Mouse (Mus musculus) bone marrow, adult 2 months (tissue): ENCODE results near the gene Nfix. TPM values are rescaled to one million over a fixed set of nuclear protein-coding genes. Genes with fewer than 3 reads are reported as not detected.
A peak's percentile ranks its signal among the peaks of the same experiment; 100 is the strongest.
"Not testable (repeated sequence)": the region's sequence is repeated elsewhere in the genome, so short reads cannot be mapped to it uniquely, and the experiment has no call there.

Experiments used
- H3K27ac ChIP-seq: fragments of 200-500 bp; 2 replicates; pipeline ENCODE4 v1.5.1; 2012; ENCODE audit warnings: low read depth, mild to moderate bottlenecking, control low read depth, inconsistent platforms, low read length; ENCODE audit not compliant: control insufficient read depth, poor library complexity, insufficient read depth
- H3K4me1 ChIP-seq: fragments of 200-500 bp; 2 replicates; pipeline ENCODE4 v1.6.1; 2011; ENCODE audit warnings: low read length; ENCODE audit not compliant: control insufficient read depth, insufficient read depth
- H3K4me3 ChIP-seq: fragments of 200-500 bp; replicated peaks from 2 replicates; pipeline ENCODE3; 2011; ENCODE audit warnings: mild to moderate bottlenecking, low read depth, low read length, control low read depth; ENCODE audit not compliant: control insufficient read depth
- CTCF ChIP-seq: fragments of 200-500 bp; IDR thresholded peaks from 2 replicates; pipeline ENCODE4 v1.5.1; 2011; ENCODE audit warnings: low read length, control low read depth; ENCODE audit not compliant: control insufficient read depth, insufficient read depth
- POLR2A ChIP-seq: fragments of 200-500 bp; IDR thresholded peaks from 2 replicates; pipeline ENCODE4 v1.6.1; 2011; ENCODE audit warnings: low read depth, mild to moderate bottlenecking, control low read depth, low read length, borderline replicate concordance; ENCODE audit not compliant: control insufficient read depth
- WGBS: fragments of 180-500 bp; shearing (Covaris S2); methylation state at CpG from one replicate; pipeline ENCODE4 v1.1.7; 2018; 5-methylcytosine and 5-hydroxymethylcytosine counted together
- polyA plus RNA-seq: library from polyadenylated mRNA; stranded (reverse); fragments of >200 nt; gene quantifications from 2 replicates; pipeline ENCODE4 v1.2.4, GENCODE M21; 2011; ENCODE audit warnings: low replicate concordance; ENCODE audit not compliant: missing spikeins, insufficient read depth, insufficient read length

Nfix gene
- polyA plus RNA-seq, 1 experiment, result 20.6 TPM

GRCm38 (mm10) chr8:84834002-84834865, 34.1 kb upstream of the Nfix start:
- TF ChIP-seq POLR2A (no peak), CTCF (no peak)
- Histone ChIP-seq H3K4me1 (no peaks in the 10 kb centered on the region; the same call in 1 of the 2 replicates), H3K27ac (no peak overlapping the region), H3K4me3 (no peak overlapping the region)
- WGBS, result 83% methylated on average over 19 of the region's 19 CpGs

- TF ChIP-seq CTCF, result no peak
- TF ChIP-seq POLR2A, result no peak
These were observed 32.9 kb upstream of the Nfix start for GRCm38 (mm10) chr8:84832759-84833742.

GRCm38 (mm10) chr8:84832034-84832717, 32.0 kb upstream of the Nfix start:
- Histone ChIP-seq H3K4me1 (no peaks in the 10 kb centered on the region; the same call in 1 of the 2 replicates), H3K27ac (peak overlapping the region; percentile 88), H3K4me3 (peak overlapping the region; percentile 100)
- under 1% methylated on average over 59 of the region's 59 CpGs for WGBS
- TF ChIP-seq CTCF (no peak), POLR2A (peak; percentile 82; the same call in 1 of the 2 replicates)

More at GRCm38 (mm10) chr8:84832759-84833742, 32.9 kb upstream of the Nfix start:
- H3K4me1 ChIP-seq, result no peaks in the 10 kb centered on the region; the same call in 1 of the 2 replicates
- peak overlapping the region; percentile 100 for H3K4me3 ChIP-seq
- H3K27ac ChIP-seq, result no peak overlapping the region; the same call in 1 of the 2 replicates
- 36% methylated on average over 10 of the region's 10 CpGs for WGBS

- Histone ChIP-seq H3K27ac (peak within 1 kb of the TSS; percentile 88), H3K4me3 (peak within 1 kb of the TSS; percentile 100), H3K4me1 (no peaks in the 10 kb centered on the region; the same call in 1 of the 2 replicates)
- TF ChIP-seq POLR2A, result no peak
- peak; percentile 60 for TF ChIP-seq CTCF
- 10% methylated on average over 11 of the region's 11 CpGs for WGBS
These were observed 31.3 kb upstream of the Nfix start, which contains the start of gene Gadd45gip1 for GRCm38 (mm10) chr8:84831490-84831889. Gadd45gip1 (plus strand) TSS chr8:84831522.

- H3K4me1 ChIP-seq, H3K27ac ChIP-seq, H3K4me3 ChIP-seq: not testable (repeated sequence)
- 94% methylated on average over 2 of the region's 2 CpGs for WGBS
These were observed 26.4 kb upstream of the Nfix start for GRCm38 (mm10) chr8:84826518-84826917.

- H3K4me3 ChIP-seq, result no peak overlapping the region
- WGBS, result 18% methylated on average over 4 of the region's 4 CpGs
- no peaks in the 10 kb centered on the region for H3K4me1 ChIP-seq
- no peak for TF ChIP-seq POLR2A
- no peak for TF ChIP-seq CTCF
- H3K27ac ChIP-seq, result peak overlapping the region; percentile 41
These were observed 25.5 kb upstream of the Nfix start for GRCm38 (mm10) chr8:84825636-84826035.

- H3K27ac ChIP-seq, result no peak overlapping the region
- H3K4me1 ChIP-seq, result no peaks in the 10 kb centered on the region
- WGBS, result 4% methylated on average over 18 of the region's 18 CpGs
- TF ChIP-seq CTCF (peak; percentile 95), POLR2A (no peak)
- H3K4me3 ChIP-seq, result no peak overlapping the region
These were observed 23.5 kb upstream of the Nfix start for GRCm38 (mm10) chr8:84823653-84824052.

- H3K4me3 ChIP-seq, result no peak within 1 kb of the TSS
- 91% methylated on average over 3 of the region's 3 CpGs for WGBS
- TF ChIP-seq CTCF, result no peak
- no peak for TF ChIP-seq POLR2A
- H3K4me1 ChIP-seq, result no peaks in the 10 kb centered on the region
- no peak within 1 kb of the TSS for H3K27ac ChIP-seq
These were observed 22.6 kb upstream of the Nfix start, which contains the start of gene Dand5 for GRCm38 (mm10) chr8:84822723-84823122. Dand5 (minus strand) TSS chr8:84822823.
